Mouse (Mus musculus) thymus, postnatal 4 days (tissue): ENCODE results near the gene Klc1.
"Not testable (repeated sequence)": the region's sequence is repeated elsewhere in the genome, so short reads cannot be mapped to it uniquely, and the experiment has no call there.

Experiments used
- DNase-seq: peaks from one replicate; pipeline ENCODE4 v3.0.0; 2021

The Klc1 gene

DNA sequence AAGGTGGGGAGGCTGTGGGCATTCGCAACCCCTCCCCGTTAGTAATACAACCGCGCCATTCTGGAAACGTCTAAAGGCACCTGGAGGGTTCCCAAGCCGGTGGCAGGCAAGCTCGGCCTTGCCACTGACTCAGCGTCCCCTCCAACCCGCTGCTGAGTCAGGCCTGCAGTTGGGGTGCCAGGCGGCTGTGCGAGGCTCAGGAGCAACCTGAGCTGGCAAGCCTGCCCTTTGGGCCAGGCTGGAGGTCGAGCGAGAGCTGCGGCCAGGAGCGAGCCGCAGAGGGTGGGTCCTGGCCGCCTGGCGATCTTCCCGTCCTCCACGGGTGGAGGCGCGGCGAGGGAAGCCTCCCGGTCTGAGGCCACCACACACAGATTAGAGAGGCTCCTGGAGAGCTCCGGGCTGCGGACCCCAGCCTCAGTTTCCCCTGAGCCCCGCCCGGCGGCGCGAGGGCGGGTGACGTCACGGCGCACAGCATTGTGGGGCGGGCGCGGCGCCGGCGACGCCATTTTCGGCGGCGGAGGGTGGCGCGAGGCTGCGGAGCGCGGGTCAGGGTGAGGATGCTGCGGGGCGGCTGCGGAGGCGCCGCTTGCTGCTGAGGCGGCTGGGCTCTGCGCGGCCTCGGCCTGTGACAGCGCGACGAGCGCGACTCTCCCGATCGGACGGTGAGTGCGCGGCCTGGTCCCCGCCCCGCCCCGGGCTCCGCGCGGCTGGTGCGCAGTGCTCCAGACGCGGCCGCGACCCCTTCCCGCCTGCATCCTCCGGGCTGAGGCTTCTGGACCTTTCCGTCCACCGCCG lies at the start of gene Klc1:
TSS of gene Klc1 (plus strand) at position 469 of the 795 bp plus-strand sequence.
- peak; percentile 92 for DNase-seq

DNA sequence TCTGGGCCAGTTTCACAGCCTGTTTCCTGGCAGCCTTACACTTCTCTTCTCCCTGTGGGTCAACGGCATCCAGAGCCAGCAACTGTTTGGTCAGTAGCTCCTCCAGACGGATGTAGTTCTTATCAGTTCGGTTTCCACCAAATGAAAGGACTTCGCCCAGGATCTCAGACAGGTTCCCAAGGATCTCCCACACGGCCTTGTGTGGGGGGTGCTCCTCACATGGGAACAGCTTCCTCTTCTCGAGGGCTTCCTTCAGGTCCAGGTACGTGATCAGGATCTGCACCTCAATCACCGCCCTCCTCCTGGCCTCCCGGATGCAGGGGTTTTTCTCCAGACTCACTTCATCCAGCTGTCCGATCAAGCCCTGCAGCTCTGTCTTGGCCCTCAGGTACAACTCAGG lies 48.6 kb upstream of the Klc1 start:
- DNase-seq: no peak

GRCm38 (mm10) chr12:111712476-111712875 lies 46.2 kb upstream of the Klc1 start:
- DNase-seq: peak; percentile 58

GRCm38 (mm10) chr12:111713004-111713651 lies 45.5 kb upstream of the Klc1 start, which contains the start of the genes Bag5 and Apopt1:
Gene Bag5, minus strand, starts transcription at chr12:111713257.
Gene Apopt1, plus strand, starts transcription at chr12:111713261.
- DNase-seq: peak; percentile 94

DNA sequence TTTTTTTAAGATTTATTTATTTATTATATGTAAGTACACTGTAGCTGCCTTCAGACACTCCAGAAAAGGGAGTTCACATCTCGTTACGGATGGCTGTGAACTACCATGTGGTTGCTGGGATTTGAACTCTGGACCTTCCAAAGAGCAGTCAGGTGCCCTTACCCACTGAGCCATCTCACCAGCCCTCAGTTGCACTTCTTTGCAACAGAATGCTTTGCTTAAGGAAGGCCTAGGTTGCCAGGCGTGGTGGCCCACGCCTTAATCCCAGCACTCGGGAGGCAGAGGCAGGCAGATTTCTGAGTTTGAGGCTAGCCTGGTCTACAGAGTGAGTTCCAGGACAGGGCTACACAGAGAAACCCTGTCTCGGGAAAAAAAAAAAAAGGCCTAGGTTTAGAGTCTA lies 44.8 kb upstream of the Klc1 start:
- DNase-seq: not testable (repeated sequence)

DNA sequence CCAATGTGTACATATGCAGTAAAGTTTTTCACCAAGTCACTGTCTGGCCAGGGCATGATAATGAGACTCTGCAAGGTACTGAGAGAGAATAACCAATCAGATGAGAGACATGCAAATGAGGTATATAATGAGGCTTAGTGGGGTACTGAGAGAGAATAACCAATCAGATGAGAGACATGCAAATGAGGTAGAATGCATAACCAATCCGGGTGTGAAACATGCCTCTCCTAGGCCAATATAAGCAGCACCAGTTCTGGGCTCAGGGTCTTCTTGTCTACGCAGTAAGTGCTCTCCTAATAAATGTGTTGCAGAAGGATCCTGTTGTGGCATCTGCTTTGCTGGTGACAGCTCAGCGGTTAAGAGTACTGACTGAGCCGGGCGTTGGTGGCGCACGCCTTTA lies 42.1 kb upstream of the Klc1 start:
- DNase-seq: no peak

GRCm38 (mm10) chr12:111718656-111719055 lies 40.0 kb upstream of the Klc1 start:
- DNase-seq: no peak

DNA sequence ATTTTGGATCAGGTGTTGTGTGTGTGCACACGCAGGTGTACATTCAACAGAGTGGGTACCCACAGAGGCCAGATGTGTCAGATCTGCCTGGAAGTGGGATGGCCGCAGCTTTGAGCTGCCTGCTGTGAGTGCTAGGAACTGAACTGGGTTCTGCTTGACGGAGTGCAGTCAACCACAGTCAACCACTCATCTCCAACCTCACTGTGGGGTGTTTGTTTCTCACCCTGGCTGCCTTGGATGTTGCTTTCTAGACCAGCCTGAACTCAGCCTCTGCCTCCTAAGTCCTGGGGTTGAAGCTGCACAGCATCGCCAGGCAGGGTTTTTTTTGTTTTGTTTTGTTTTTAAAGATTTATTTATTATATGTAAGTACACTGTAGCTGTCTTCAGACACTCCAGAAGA lies 38.4 kb upstream of the Klc1 start:
- no peak for DNase-seq

- DNase-seq: peak; percentile 81
Observed at GRCm38 (mm10) chr12:111722654-111723053, 36.0 kb upstream of the Klc1 start.

DNA sequence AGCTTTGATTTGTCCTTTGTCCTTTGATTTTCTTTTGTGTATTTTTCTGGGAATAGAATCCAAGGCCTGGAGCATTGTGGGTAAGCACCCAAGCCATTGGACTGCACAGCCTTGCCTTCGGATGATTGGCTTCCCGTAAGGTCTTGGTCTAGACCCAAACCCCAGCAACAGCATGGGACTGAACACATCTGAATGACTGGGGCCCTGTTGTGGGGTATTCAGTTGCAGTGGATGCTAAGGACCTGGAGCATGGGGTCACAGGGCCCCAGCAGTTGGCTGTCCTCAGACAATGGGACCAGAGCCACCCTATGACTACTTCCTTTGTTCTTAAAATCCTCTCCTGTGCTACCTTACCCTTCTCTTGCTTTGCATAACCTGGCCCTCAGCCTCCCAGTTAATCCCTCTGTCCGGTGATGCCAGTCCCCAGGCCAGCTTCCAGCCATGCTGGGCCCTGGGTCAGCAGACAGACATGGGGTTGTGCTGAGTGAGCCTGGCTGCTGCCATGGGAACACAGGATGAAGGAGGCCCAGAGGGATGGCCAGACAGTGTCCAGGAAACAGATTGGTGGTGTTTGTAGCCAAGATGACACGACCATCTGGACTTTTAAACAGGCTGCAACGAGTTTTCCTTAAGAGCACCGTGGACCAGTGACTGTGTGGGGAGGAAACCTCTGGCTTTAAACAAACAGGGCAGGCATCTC lies 33.9 kb upstream of the Klc1 start:
- DNase-seq: no peak

GRCm38 (mm10) chr12:111725338-111726121 lies 33.1 kb upstream of the Klc1 start:
- DNase-seq: no peak

- no peak for DNase-seq
Observed at GRCm38 (mm10) chr12:111726122-111726463, 32.6 kb upstream of the Klc1 start.

GRCm38 (mm10) chr12:111727956-111728355 lies 30.7 kb upstream of the Klc1 start:
- no peak for DNase-seq

- DNase-seq: peak; percentile 94
Observed at GRCm38 (mm10) chr12:111731822-111732807, 26.5 kb upstream of the Klc1 start.

- no peak for DNase-seq
Observed at GRCm38 (mm10) chr12:111732921-111733320, 25.7 kb upstream of the Klc1 start.

DNA sequence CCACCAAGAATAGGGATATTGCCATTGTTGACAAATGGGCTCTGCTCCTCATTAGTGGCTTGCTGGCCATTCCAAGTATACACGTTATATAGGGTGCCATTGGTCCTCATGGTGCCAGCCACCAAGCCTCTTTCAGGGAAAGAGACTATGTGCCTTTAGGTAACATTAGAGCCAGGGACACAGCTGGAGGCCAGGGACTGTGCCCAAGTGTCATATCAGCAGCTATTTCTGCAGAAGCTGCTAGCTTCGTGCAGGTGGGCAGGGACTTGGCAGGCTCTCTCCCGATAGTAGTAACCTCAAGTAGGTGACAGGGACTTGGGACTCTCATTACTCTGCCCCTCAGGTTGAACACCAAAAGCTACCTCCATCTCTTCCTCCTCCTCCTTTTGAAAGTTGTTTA lies 23.7 kb upstream of the Klc1 start:
- DNase-seq: no peak

DNA sequence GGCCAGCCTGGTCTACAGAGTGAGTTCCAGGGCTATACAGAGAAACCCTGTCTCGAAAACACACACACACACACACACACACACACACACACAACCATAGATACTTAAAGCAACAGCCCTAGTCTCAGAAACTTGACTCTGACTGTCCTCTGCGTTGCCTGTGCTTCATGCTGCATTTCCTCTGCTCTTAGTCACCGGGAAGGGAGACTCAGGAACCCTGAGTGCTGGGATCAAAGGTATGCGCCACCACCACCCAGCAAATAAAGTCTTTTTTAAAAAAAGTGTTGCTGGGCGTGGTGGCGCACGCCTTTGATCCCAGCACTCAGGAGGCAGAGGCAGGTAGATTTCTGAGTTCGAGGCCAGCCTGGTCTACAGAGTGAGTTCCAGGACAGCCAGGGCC lies 22.0 kb upstream of the Klc1 start:
- DNase-seq: not testable (repeated sequence)

- no peak for DNase-seq
Observed at GRCm38 (mm10) chr12:111737370-111737769, 21.3 kb upstream of the Klc1 start.

GRCm38 (mm10) chr12:111738754-111739153 lies 19.9 kb upstream of the Klc1 start:
- peak; percentile 74 for DNase-seq

- no peak for DNase-seq
Observed at GRCm38 (mm10) chr12:111741338-111741737, 17.3 kb upstream of the Klc1 start.

- no peak for DNase-seq
Observed at GRCm38 (mm10) chr12:111743419-111743818, 15.2 kb upstream of the Klc1 start.

DNA sequence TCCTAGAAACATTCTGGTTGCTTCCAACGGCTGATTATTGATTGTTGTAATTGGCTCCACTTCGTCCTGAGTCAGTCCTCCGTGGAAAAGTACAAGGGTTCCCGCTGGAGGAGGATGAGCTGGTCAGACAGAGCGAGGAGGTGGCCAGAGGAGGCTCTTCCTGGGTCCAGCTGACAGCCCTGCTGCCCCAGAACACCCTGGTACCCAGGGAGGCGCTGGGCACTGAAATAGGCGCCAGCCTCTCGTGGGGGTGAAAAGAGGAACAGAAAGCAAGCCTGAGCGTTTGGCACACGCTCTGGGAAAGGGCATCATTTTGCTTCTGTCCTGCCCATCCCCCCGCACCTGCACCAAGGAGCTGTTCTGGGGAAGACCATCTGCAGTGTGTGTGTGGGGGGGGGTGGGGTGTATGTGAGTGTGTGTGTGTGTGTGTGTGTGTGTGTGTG lies 14.6 kb upstream of the Klc1 start:
- peak; percentile 54 for DNase-seq
